Mouse (Mus musculus): ENCODE data around the gene Slc7a10. TPM values are rescaled to one million over a fixed set of nuclear protein-coding genes. Genes with fewer than 3 reads are reported as not detected.

Slc7a10 gene
- polyA plus RNA-seq, 1 experiment: not detected

- Histone ChIP-seq H3K4me3 (replicated peaks) (no peak overlapping the region), H3K36me3 (ENCODE audit: control insufficient read depth) (no peaks in the 10 kb centered on the region), H3K27me3 (ENCODE audit: control insufficient read depth) (no peaks in the 10 kb centered on the region), H3K4me1 (ENCODE audit: control insufficient read depth) (no peaks in the 10 kb centered on the region), H3K9me3 (ENCODE audit: control insufficient read depth, low read length) (no peaks in the 10 kb centered on the region)
- TF ChIP-seq TAL1 (IDR thresholded peaks at IDR 0.05; ENCODE audit: low read length): no peak
- no peak for TF ChIP-seq GATA1 (IDR thresholded peaks at IDR 0.05; ENCODE audit: low read length)
These were observed 18.3 kb upstream of the Slc7a10 start for GRCm38 (mm10) chr7:35167925-35168324.

DNA sequence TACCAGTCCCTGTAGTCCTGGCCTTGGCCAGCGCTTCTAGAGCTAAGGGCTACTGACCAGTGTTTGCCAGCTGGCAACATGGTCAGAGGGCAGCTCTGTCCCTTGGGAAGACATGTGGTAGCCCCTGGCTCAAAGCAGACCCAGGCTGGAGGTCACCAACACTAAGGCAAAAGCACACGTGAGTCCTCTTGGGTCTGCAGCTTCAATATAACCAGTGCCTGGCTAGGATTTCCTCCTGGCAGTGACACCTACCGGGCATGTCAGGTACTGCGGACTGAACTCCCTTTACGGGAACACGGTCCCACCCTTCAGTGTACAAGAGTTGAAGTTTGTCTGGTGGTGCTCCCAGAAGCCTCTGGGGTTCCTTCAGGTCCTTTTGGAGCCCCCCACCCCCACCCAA is 16.8 kb upstream of the Slc7a10 start:
- Histone ChIP-seq H3K36me3 (ENCODE audit: control insufficient read depth) (no peaks in the 10 kb centered on the region), H3K4me1 (ENCODE audit: control insufficient read depth) (no peaks in the 10 kb centered on the region), H3K9me3 (ENCODE audit: control insufficient read depth, low read length) (no peaks in the 10 kb centered on the region), H3K4me3 (replicated peaks) (no peak overlapping the region), H3K27me3 (ENCODE audit: control insufficient read depth) (no peaks in the 10 kb centered on the region)
- TF ChIP-seq TAL1 (IDR thresholded peaks at IDR 0.05; ENCODE audit: low read length): no peak
- no peak for TF ChIP-seq GATA1 (IDR thresholded peaks at IDR 0.05; ENCODE audit: low read length)

DNA sequence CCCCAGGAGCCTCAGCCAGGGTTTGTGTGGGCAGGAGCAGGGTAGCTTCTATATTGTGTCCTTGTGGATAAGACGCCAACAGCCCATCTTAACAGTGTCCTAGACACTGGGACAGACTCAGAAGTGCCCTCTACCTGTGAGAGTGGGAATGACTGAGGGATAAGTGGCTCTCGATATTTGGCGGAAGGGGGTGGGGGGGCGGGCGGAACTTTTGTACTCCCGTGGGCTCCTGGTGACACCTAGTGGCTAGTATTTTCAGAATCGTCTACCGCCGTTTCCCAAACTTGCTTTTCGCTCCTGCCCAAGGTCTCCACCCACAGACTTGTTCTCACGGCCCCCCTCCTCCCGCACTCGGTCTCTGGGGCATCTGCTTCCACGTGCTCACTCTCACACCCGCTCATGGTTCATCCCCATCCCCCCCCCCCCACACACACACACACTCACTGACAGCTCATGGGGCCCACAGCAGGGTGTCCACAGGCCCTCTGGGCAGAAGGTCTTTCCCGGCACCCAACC is 14.3 kb upstream of the Slc7a10 start:
- Histone ChIP-seq H3K4me3 (replicated peaks) (no peak overlapping the region), H3K9me3 (ENCODE audit: control insufficient read depth, low read length) (no peaks in the 10 kb centered on the region), H3K27me3 (ENCODE audit: control insufficient read depth) (no peaks in the 10 kb centered on the region), H3K4me1 (ENCODE audit: control insufficient read depth) (peaks cover 3% of the 10 kb centered on the region), H3K36me3 (ENCODE audit: control insufficient read depth) (no peaks in the 10 kb centered on the region)
- TF ChIP-seq TAL1 (IDR thresholded peaks at IDR 0.05; ENCODE audit: low read length) (no peak), GATA1 (IDR thresholded peaks at IDR 0.05; ENCODE audit: low read length) (no peak)

GRCm38 (mm10) chr7:35172519-35172918 is 13.7 kb upstream of the Slc7a10 start:
- H3K4me3 ChIP-seq (replicated peaks): no peak overlapping the region
- H3K36me3 ChIP-seq (ENCODE audit: control insufficient read depth): no peaks in the 10 kb centered on the region
- no peaks in the 10 kb centered on the region for H3K27me3 ChIP-seq (ENCODE audit: control insufficient read depth)
- peaks cover 3% of the 10 kb centered on the region for H3K4me1 ChIP-seq (ENCODE audit: control insufficient read depth)
- TF ChIP-seq TAL1 (IDR thresholded peaks at IDR 0.05; ENCODE audit: low read length) (no peak), GATA1 (IDR thresholded peaks at IDR 0.05; ENCODE audit: low read length) (no peak)
- no peaks in the 10 kb centered on the region for H3K9me3 ChIP-seq (ENCODE audit: control insufficient read depth, low read length)

- peak; percentile 76 for TF ChIP-seq GATA1 (IDR thresholded peaks at IDR 0.05; ENCODE audit: low read length)
- TF ChIP-seq TAL1 (IDR thresholded peaks at IDR 0.05; ENCODE audit: low read length): no peak
- H3K9me3 ChIP-seq (ENCODE audit: control insufficient read depth, low read length): no peaks in the 10 kb centered on the region
- H3K27me3 ChIP-seq (ENCODE audit: control insufficient read depth): no peaks in the 10 kb centered on the region
- no peak overlapping the region for H3K4me3 ChIP-seq (replicated peaks)
- peaks cover 3% of the 10 kb centered on the region for H3K4me1 ChIP-seq (ENCODE audit: control insufficient read depth)
- no peaks in the 10 kb centered on the region for H3K36me3 ChIP-seq (ENCODE audit: control insufficient read depth)
These were observed 10.7 kb upstream of the Slc7a10 start for GRCm38 (mm10) chr7:35175533-35175932.

- TF ChIP-seq GATA1 (IDR thresholded peaks at IDR 0.05; ENCODE audit: low read length) (no peak), TAL1 (IDR thresholded peaks at IDR 0.05; ENCODE audit: low read length) (no peak)
- peaks cover 3% of the 10 kb centered on the region for H3K4me1 ChIP-seq (ENCODE audit: control insufficient read depth)
- no peaks in the 10 kb centered on the region for H3K9me3 ChIP-seq (ENCODE audit: control insufficient read depth, low read length)
- H3K36me3 ChIP-seq (ENCODE audit: control insufficient read depth): no peaks in the 10 kb centered on the region
- H3K4me3 ChIP-seq (replicated peaks): no peak overlapping the region
- H3K27me3 ChIP-seq (ENCODE audit: control insufficient read depth): no peaks in the 10 kb centered on the region
These were observed 9.5 kb upstream of the Slc7a10 start for GRCm38 (mm10) chr7:35176412-35177381.

GRCm38 (mm10) chr7:35184833-35185724 is 1.1 kb upstream of the Slc7a10 start:
- Histone ChIP-seq H3K36me3 (ENCODE audit: control insufficient read depth) (no peaks in the 10 kb centered on the region), H3K9me3 (ENCODE audit: control insufficient read depth, low read length) (peaks cover 9% of the 10 kb centered on the region), H3K27me3 (ENCODE audit: control insufficient read depth) (peaks cover 44% of the 10 kb centered on the region), H3K4me3 (replicated peaks) (no peak overlapping the region), H3K4me1 (ENCODE audit: control insufficient read depth) (no peaks in the 10 kb centered on the region)
- TF ChIP-seq TAL1 (IDR thresholded peaks at IDR 0.05; ENCODE audit: low read length) (no peak), GATA1 (IDR thresholded peaks at IDR 0.05; ENCODE audit: low read length) (no peak)

DNA sequence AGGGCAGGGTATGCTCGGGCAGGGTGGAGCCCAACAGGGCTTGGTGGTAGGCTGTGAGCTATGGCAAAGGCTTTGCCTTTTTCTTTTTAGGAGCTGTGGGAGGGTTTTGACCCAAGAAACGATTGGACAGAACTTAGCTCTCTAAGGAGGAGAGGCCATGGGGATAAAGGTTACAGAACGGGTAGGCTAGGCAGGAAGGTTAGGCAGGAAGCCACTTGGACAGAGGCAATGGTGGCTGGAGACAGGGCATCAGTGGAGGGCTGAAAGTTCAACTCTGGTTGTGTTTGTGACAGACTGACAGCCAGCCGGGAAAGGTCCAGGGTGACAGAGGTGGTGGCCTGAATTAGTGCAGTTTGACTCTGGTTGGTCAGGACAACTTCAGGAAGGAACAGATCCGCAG is 3.5 kb downstream of the Slc7a10 start:
- no peaks in the 10 kb centered on the region for H3K36me3 ChIP-seq (ENCODE audit: control insufficient read depth)
- peaks cover 2% of the 10 kb centered on the region; the same call in 1 of the 2 replicates for H3K9me3 ChIP-seq (ENCODE audit: control insufficient read depth, low read length)
- no peak for TF ChIP-seq TAL1 (IDR thresholded peaks at IDR 0.05; ENCODE audit: low read length)
- no peak for TF ChIP-seq GATA1 (IDR thresholded peaks at IDR 0.05; ENCODE audit: low read length)
- H3K4me3 ChIP-seq (replicated peaks): no peak overlapping the region
- no peaks in the 10 kb centered on the region for H3K4me1 ChIP-seq (ENCODE audit: control insufficient read depth)
- peaks cover 34% of the 10 kb centered on the region for H3K27me3 ChIP-seq (ENCODE audit: control insufficient read depth)
